Mouse (Mus musculus) kidney, adult 2 months (tissue): ENCODE results near the gene Exosc7. TPM values are rescaled to one million over a fixed set of nuclear protein-coding genes. Genes with fewer than 3 reads are reported as not detected.
A peak's percentile ranks its signal among the peaks of the same experiment; 100 is the strongest.

Experiments used
- DNase-seq: peaks from one replicate; pipeline ENCODE4 v3.0.0; 2021
- H3K27ac ChIP-seq: fragments of 200-500 bp; 2 replicates; pipeline ENCODE4 v1.5.1; 2012; ENCODE audit warnings: low read depth, low read length, control low read depth, inconsistent platforms; ENCODE audit not compliant: insufficient read depth
- H3K27me3 ChIP-seq: fragments of 200-500 bp; replicated peaks from 2 replicates; pipeline ENCODE4 v1.6.1; 2012; ENCODE audit warnings: mild to moderate bottlenecking, moderate library complexity, low read length, inconsistent platforms; ENCODE audit not compliant: control insufficient read depth, insufficient read depth
- H3K36me3 ChIP-seq: fragments of 200-500 bp; 2 replicates; pipeline ENCODE4 v1.6.1; 2012; ENCODE audit warnings: mild to moderate bottlenecking, moderate library complexity, low read length, inconsistent platforms; ENCODE audit not compliant: control insufficient read depth, insufficient read depth
- H3K4me1 ChIP-seq: fragments of 200-500 bp; 2 replicates; pipeline ENCODE4 v1.6.1; 2011; ENCODE audit warnings: low read length; ENCODE audit not compliant: control insufficient read depth, insufficient read depth
- H3K4me3 ChIP-seq: fragments of 200-500 bp; 2 replicates; pipeline ENCODE4 v1.5.1; 2011; ENCODE audit warnings: mild to moderate bottlenecking, low read depth, low read length, control low read depth; ENCODE audit not compliant: insufficient read depth
- CTCF ChIP-seq: fragments of 200-500 bp; conservative IDR thresholded peaks from 2 replicates; pipeline ENCODE4 v1.5.1; 2011; ENCODE audit warnings: low read depth, mild to moderate bottlenecking, control low read depth, low read length, moderate library complexity, mixed read lengths; ENCODE audit not compliant: insufficient read depth, insufficient read length
- POLR2A ChIP-seq: fragments of 200-500 bp; IDR thresholded peaks from one replicate; pipeline ENCODE4 v1.6.1; 2011; ENCODE audit warnings: low read depth, low read length, control low read depth
- WGBS: fragments of 180-500 bp; shearing (Covaris S2); methylation state at CpG from one replicate; pipeline ENCODE4 v1.1.7; 2018; 5-methylcytosine and 5-hydroxymethylcytosine counted together
- polyA plus RNA-seq: library from polyadenylated mRNA; depleted of rRNA; stranded (reverse); fragments of >200 nt; gene quantifications from 2 replicates; pipeline ENCODE4 v1.2.3, GENCODE M21; 2012; rRNA removed

Exosc7 gene
- polyA plus RNA-seq, result 34.9 and 44.3 TPM in 2 replicates

DNA sequence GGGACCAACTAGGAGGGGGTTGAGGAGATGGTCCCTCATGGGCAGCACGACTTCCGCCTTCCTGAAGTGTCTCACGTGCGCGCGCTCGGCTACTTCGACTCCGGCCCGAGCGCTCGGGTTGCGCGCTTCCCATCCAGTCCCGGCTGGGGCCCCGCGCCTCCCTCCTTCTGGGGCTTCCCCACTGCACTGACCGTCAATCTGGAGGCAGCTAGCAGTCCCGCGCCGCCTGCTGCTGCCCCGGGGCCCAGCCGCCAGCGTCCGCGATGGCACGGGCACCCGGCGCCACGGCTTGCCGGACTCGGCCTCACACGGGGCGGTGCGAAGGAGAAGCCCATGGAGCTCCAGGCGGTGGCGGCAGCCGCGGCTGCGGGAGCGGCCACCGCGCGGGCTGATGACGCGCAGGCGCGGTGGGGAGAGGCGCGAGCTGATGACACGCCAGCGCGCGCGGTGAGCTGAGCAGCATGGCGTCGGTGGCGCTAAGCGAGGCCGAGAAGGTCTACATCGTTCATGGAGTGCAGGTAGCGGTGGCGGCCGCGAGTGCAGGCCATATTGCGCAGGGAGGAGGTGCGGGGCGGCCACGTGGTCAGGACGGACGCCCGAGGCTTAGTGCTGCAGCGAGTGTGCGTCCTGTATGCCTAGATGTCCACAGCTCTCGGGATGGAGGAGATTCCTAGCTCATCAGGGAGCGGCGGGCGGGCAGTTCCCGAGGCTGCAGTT, at the start of gene Exosc7, which contains the start of gene Zdhhc3:
Gene Exosc7 (plus strand): TSS at position 411 of the 717 bp plus-strand sequence.
Gene Zdhhc3 (minus strand): TSS at position 401 of the 717 bp plus-strand sequence.
- Histone ChIP-seq H3K4me3 (peak within 1 kb of the TSS; percentile 90), H3K4me1 (peaks cover 9% of the 10 kb centered on the region; the same call in 1 of the 2 replicates), H3K36me3 (no peaks in the 10 kb centered on the region), H3K27ac (peak within 1 kb of the TSS; percentile 63), H3K27me3 (no peaks in the 10 kb centered on the region)
- under 1% methylated on average over 79 of the region's 79 CpGs for WGBS
- TF ChIP-seq POLR2A, result peak; percentile 55
- TF ChIP-seq CTCF, result no peak
- DNase-seq, result peak; percentile 91

GRCm38 (mm10) chr9:123079149-123079548, 33.9 kb upstream of the Exosc7 start:
- no peak overlapping the region for H3K4me3 ChIP-seq
- no peak overlapping the region for H3K27ac ChIP-seq
- H3K36me3 ChIP-seq, result no peaks in the 10 kb centered on the region
- DNase-seq, result no peak
- no peak for TF ChIP-seq POLR2A
- TF ChIP-seq CTCF, result no peak
- WGBS, result 94% methylated on average over 5 of the region's 5 CpGs
- no peaks in the 10 kb centered on the region for H3K4me1 ChIP-seq
- H3K27me3 ChIP-seq, result no peaks in the 10 kb centered on the region

GRCm38 (mm10) chr9:123080355-123080754, 32.7 kb upstream of the Exosc7 start:
- WGBS, result 85% methylated on average over 7 of the region's 7 CpGs
- H3K27ac ChIP-seq, result no peak overlapping the region

DNA sequence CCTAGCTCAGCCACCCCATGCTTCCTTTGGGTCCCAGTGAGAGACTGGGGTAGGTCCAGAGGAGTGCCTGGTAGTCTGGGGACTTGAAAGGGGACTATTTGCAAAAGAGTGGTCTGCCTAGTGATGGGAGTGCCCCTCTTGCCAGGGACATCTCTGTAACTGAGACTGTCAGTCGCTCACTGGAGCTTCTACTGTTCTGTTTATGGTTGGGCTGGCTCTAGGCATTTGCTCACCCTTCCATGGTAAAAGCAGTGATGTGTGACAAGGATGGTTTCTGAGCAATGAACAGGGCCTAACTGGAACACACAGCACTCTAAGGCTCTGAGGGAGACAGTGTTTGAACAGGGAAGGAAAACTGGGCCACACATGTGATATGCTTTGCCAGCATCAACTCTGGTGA, 32.2 kb upstream of the Exosc7 start:
- Histone ChIP-seq H3K27me3 (no peaks in the 10 kb centered on the region), H3K36me3 (no peaks in the 10 kb centered on the region), H3K27ac (no peak overlapping the region), H3K4me3 (no peak overlapping the region), H3K4me1 (no peaks in the 10 kb centered on the region)
- WGBS, result 46% methylated on average over 1 of the region's 1 CpGs
- TF ChIP-seq POLR2A, result no peak
- no peak for TF ChIP-seq CTCF
- DNase-seq, result peak; percentile 13

More at GRCm38 (mm10) chr9:123080355-123080754, 32.7 kb upstream of the Exosc7 start:
- no peak overlapping the region for H3K4me3 ChIP-seq
- TF ChIP-seq POLR2A (no peak), CTCF (no peak)
- no peak for DNase-seq
- H3K4me1 ChIP-seq, result no peaks in the 10 kb centered on the region
- H3K36me3 ChIP-seq, result no peaks in the 10 kb centered on the region
- H3K27me3 ChIP-seq, result no peaks in the 10 kb centered on the region

DNA sequence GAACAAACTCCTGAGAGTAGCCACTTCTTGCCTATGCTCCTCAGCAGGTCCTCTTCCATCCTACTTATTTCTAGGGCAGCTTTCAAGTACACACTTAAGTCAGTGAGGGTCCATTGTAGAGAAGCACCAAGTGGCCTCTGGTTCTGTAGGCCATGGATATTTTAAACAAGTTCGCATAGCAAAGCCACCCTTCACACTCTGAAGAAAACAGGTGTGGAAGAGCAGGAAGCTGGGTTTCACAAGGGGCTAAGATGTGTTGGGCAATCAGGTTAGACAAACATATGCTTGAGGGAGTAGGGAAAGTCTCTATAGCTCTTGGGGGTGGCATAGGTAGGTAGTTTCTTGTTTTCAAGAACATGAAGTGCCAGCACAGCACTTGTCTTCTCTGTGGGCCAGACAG, 27.6 kb upstream of the Exosc7 start:
- no peak overlapping the region for H3K4me3 ChIP-seq
- WGBS, result 92% methylated on average over 1 of the region's 1 CpGs
- H3K36me3 ChIP-seq, result peaks cover 2% of the 10 kb centered on the region; the same call in 1 of the 2 replicates
- H3K27me3 ChIP-seq, result no peaks in the 10 kb centered on the region
- no peak for DNase-seq
- H3K4me1 ChIP-seq, result no peaks in the 10 kb centered on the region
- H3K27ac ChIP-seq, result no peak overlapping the region
- TF ChIP-seq POLR2A, result no peak

DNA sequence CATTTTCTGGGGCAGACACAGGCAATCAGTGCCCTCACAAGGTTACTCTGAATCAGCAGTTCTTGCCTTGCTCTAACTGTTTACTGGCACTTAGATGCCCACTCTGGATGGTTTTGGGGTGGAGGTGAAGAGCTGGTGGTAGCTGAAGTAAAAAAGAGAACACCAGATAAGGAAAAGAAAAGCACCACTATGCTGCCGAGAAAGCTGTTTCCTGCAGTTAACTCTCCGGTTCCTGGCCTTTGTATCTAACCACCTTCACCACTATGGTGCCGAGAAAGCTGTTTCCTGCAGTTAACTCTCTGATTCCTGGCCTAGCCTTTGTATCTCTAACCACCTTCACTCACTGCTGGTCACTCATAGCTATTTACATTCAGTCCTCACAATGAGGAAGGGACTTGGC, 25.5 kb upstream of the Exosc7 start:
- H3K4me3 ChIP-seq, result no peak overlapping the region
- TF ChIP-seq POLR2A (no peak), CTCF (no peak)
- H3K27ac ChIP-seq, result no peak overlapping the region
- no peak for DNase-seq
- WGBS, result 58% methylated on average over 3 of the region's 3 CpGs
- peaks cover 2% of the 10 kb centered on the region; the same call in 1 of the 2 replicates for H3K36me3 ChIP-seq
- H3K27me3 ChIP-seq, result no peaks in the 10 kb centered on the region
- no peaks in the 10 kb centered on the region for H3K4me1 ChIP-seq

DNA sequence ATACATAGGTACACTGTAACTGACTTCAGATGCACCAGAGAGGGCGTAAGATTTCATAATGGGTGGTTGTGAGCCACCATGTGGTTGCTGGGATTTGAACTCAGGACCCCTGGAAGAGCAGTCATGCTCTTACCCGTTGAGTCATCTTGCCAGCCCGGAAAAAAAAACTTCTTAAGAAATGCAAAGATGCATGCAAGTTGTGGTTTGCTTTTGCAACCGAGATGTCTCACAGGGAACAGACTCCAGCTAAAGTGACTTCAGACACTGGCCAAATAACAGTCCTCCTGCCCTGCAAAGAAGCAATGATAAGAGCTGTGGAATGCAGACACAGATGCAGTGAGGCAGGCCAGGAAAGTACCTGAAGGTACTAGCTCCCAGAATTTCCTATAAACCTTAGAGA, 22.2 kb upstream of the Exosc7 start:
- H3K27me3 ChIP-seq, result no peaks in the 10 kb centered on the region
- H3K4me1 ChIP-seq, result no peaks in the 10 kb centered on the region
- no peak for TF ChIP-seq CTCF
- no peak for TF ChIP-seq POLR2A
- no peak overlapping the region for H3K27ac ChIP-seq
- 88% methylated on average over 4 of the region's 4 CpGs for WGBS
- no peak overlapping the region for H3K4me3 ChIP-seq
- peaks cover 2% of the 10 kb centered on the region; the same call in 1 of the 2 replicates for H3K36me3 ChIP-seq
- DNase-seq, result no peak
